In the genomic region with DNA sequence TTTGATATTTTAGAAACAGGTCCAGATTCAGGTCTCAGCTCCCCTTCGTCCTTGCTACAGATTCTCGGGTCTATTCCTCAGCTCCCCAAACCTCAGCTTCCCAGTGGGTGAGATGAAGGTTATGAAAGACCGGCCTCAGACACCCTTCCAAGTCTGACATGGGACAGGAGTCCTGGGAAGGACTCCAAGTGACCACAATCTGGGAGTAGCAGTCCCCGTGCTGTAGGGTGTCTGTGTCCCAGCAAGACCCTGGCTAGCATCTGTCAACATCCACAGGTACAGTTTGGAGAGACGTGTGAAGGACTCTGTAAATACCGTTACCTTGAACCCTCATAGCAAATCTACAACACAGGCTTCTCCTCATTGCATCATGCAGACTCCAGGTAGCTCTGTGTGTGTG, we compare ENCODE assay signal across 13 mouse cellular contexts. TPM values are rescaled to one million over a fixed set of nuclear protein-coding genes. Genes with fewer than 3 reads are reported as not detected.
"Had no signal": no experiment of that assay in that cellular context is flagged by ENCODE, and none has a peak within 500 bp of the region (broad histone marks: within the 10 kb centered on the region; RNA-seq: fewer than 3 reads in every experiment).

No protein-coding gene starts in this region.

- H3K4me3 ChIP-seq: layer of hippocampus, adult 2 months; limb, embryonic 13.5 days; midbrain, embryonic 12.5 days; neural tube, embryonic 13.5 days; stomach, embryonic 15.5 days had no signal

- DNase-seq: kidney, adult 9 months; kidney, postnatal 36 days; lung, adult 18-20 months; right cerebral cortex, postnatal 14 days had no signal

- H3K27me3 ChIP-seq: limb, embryonic 13.5 days; midbrain, embryonic 12.5 days; neural tube, embryonic 13.5 days; stomach, embryonic 15.5 days had no signal

- H3K9ac ChIP-seq: limb, embryonic 13.5 days; midbrain, embryonic 12.5 days; neural tube, embryonic 13.5 days; stomach, embryonic 15.5 days had no signal

- H3K36me3 ChIP-seq: limb, embryonic 13.5 days; midbrain, embryonic 12.5 days; neural tube, embryonic 13.5 days; stomach, embryonic 15.5 days had no signal

- H3K4me2 ChIP-seq: limb, embryonic 13.5 days; liver, embryonic 11.5 days; midbrain, embryonic 12.5 days; neural tube, embryonic 13.5 days; stomach, embryonic 15.5 days had no signal

- H3K9me3 ChIP-seq: limb, embryonic 13.5 days; neural tube, embryonic 13.5 days; stomach, embryonic 15.5 days had no signal

- H3K27ac ChIP-seq: kidney, postnatal 0 days; layer of hippocampus, adult 2 months; limb, embryonic 13.5 days; midbrain, embryonic 12.5 days; neural tube, embryonic 13.5 days; stomach, embryonic 15.5 days had no signal

- ATAC-seq: midbrain, embryonic 16.5 days had no signal

RNA-seq across cellular contexts. Expression of gene Spo11, which starts 2.3 kb away (rescaled TPM):
- polyA plus RNA-seq: liver, embryonic 11.5 days had no signal

RNA-seq across cellular contexts. Expression of gene Bmp7, which starts 35.0 kb away (rescaled TPM):
- total RNA-seq: megakaryocyte-erythroid progenitor cell, adult 5-6 weeks had no signal
